Mouse (Mus musculus): ENCODE data around the gene Gm10190.

GRCm38 (mm10) chr17:80360245-80360644 is 13.1 kb downstream of the Gm10190 start:
- TF ChIP-seq CTCF (IDR thresholded peaks at IDR 0.05; ENCODE audit: control insufficient read depth, insufficient read depth, insufficient read length) (no peak), USF1 (IDR thresholded peaks at IDR 0.05; ENCODE audit: low read depth) (no peak), MAX (IDR thresholded peaks at IDR 0.05) (no peak), MYOD1 (IDR thresholded peaks at IDR 0.05; ENCODE audit: control insufficient read depth, insufficient read length, low read depth) (no peak)
